Mouse (Mus musculus) liver, embryonic 14.5 days (tissue): ENCODE results near the gene Glra1.
A peak's percentile ranks its signal among the peaks of the same experiment; 100 is the strongest.

Experiments used
- CTCF ChIP-seq: IDR thresholded peaks from 2 replicates; pipeline ENCODE4 v1.5.1; 2016; ENCODE audit warnings: antibody characterized with exemption, low read depth, control low read depth
- EP300 ChIP-seq: IDR thresholded peaks from 2 replicates; pipeline ENCODE4 v1.6.1; 2016; ENCODE audit warnings: antibody characterized with exemption, low read depth

GRCm38 (mm10) chr11:55469048-55469843 is 138.8 kb downstream of the Glra1 start, which contains the start of gene G3bp1:
- TF ChIP-seq CTCF (peak; percentile 80), EP300 (peak; percentile 57; the same call in 1 of the 2 replicates)
